Mouse (Mus musculus): ENCODE results near the gene Noa1.

Gene Noa1

DNA sequence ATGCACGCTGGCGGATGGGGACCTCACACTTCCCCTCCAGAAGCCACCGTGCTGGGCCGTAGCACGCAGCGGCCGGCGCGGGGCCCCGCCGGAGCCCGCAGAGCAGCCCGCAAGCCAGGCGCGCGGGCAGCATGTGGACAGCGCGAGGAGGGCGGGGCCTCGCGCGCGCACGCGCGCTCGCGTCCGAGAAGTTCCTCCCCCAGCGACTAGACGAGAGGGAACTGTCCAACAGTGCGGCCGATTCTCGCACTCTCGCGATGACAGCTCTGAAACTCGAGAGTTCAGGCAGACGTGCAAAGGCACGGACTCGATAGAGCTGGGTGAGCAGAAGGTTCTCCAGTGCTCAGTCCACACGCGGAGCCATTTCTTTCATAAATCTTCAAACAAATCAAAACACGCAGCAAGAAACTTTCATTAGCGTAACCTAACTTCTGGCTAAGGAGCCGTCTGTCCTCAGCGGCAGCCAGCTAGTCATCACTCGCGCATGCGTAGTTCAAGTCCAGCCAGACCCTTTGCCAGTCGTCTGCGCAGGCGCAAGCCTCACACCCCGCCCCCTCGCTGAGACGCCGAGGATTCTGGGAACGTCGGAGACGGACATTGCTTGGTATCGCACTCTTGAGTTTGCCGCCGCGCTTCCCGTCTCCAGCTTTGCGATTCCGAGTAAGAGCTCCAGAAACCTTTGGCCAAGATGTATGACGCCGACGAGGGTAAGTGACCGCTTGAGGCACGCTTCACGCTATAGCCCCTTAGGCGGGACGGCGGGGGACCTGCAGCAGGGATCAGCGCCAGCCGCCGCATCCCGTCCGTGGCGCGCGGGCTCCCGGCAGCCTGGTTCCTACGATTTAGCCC, at the start of gene Noa1, which contains the start of gene Polr2b:
Gene Noa1, minus strand, starts transcription at position 161 of the 849 bp plus-strand sequence.
Gene Polr2b, plus strand, starts transcription at position 224 of the 849 bp plus-strand sequence.
- TF ChIP-seq GATA4 (IDR thresholded peaks at IDR 0.05; ENCODE audit: insufficient replicate concordance, low read length), result no peak

DNA sequence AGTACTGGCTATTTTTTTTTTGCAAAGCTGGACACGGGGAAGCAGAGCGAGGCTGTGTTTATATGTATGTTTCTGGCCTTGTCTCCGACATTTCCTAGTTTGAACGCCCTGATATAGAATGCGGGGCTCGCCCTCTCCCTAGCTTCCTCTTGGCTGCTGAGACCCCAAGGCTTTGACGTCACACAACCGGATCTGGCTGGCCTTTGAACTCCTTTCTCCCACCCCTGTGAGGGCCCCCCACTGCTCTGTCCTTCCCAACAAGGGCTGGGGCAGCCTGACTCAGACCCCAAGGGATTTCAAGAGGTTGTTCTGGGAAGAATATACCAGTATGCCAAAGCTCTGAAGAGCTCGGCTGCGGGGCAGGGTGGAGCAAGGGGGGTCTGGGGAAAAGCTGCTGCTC, 48.5 kb upstream of the Noa1 start:
- no peak for TF ChIP-seq GATA4 (IDR thresholded peaks at IDR 0.05; ENCODE audit: insufficient replicate concordance, low read length)

- no peak for TF ChIP-seq GATA4 (IDR thresholded peaks at IDR 0.05; ENCODE audit: insufficient replicate concordance, low read length)
These were observed 47.7 kb upstream of the Noa1 start for GRCm38 (mm10) chr5:77357405-77358149.

DNA sequence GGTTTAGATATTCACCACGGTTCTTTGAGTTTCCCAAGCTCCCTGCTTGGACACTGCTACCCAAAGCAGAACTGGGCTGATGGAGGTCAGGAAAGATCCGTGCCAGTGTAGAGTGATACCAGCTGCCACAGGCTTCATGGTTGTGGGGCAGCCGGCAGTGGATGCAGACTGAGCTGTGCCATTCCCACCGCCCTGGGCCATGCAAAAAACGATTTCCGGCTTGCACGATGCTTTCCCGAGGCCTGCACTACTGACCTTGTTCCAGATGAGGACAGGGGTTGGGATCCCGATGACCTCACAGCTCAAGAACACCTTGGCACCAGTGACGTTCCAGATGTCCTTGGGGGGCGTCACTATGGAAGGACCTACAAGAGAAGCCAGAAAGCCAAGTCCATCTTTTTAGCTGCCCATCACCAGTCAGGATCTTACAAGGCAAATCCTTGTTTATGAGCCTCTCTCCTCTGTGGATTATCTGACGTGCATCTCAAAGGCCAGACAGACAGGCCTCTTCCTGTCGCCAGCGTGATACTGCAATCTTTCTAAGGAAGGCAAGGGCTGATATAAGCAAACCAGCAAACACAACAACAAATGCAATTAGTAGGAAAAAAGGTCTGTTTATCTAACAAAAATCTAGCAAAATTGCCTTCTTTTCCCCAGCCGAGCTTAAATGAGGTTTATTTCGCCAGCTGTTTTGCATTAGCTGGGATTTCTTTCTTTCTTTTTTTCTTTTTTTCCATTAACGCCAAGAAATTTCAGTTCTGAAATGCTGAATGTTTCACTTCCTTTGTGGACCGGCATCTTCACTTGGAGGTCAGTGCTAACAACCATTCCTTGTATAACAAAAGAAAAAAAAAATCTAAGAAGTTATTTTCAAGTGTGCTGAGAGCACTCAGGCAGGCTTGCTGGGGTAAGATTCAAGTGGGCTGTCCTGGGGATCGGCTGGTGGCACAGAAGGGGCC, 45.7 kb upstream of the Noa1 start:
- TF ChIP-seq GATA4 (IDR thresholded peaks at IDR 0.05; ENCODE audit: insufficient replicate concordance, low read length), result peak; percentile 88

DNA sequence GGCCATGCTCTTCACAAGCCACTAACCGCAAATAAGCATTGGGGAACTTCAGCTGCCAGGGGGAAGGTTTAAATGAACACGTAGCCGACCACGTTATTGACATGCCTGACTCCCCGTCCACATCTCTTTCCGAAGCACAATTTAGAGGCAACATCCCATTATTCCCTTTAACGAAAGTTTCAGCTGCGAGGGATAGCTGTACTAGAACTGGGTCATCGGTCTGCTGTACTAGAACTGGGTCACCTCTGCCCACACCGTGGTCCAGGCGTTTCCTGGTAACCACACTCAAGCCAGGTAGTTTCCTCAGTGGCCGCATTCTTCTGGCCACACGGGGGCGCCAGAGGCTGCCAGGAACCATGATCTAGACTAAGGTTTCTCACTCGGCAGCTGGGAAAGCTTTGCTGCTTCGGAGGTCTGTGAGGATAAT, 44.5 kb upstream of the Noa1 start:
- no peak for TF ChIP-seq GATA4 (IDR thresholded peaks at IDR 0.05; ENCODE audit: insufficient replicate concordance, low read length)

- no peak for TF ChIP-seq GATA4 (IDR thresholded peaks at IDR 0.05; ENCODE audit: insufficient replicate concordance, low read length)
These were observed 41.8 kb upstream of the Noa1 start for GRCm38 (mm10) chr5:77351691-77352090.

DNA sequence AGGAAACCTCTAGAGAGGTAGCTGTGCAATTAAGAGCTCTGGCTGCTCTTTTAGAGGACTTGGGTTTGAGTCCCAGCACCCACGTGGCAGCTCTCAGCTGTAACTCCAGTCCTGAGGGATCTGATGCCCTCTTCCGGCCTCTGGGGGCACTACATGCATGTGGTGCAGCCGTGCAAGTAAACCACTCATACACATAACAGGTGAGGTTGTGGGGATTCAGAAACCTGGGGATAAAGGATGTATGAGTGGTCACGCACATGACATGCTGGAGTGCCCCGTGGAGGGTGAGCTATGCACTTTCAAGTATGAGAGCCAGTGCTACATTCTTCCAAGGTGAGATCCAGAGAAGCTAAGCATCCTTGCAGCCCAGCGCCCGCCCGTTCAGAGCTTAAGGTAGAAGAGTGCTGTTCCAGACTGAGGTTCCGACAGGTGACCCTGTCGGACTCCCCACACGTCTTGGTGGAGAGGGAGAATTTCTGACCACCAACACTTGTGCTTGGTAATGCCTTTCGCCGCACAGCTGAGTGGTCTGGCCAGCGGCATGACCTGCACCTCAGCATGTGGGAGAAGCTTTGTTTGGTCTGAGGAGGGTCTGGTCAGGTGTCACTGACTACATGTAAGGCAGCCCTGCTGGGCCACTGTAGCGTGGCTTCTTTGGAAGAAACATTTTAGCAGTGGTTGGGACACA, 40.2 kb upstream of the Noa1 start:
- TF ChIP-seq GATA4 (IDR thresholded peaks at IDR 0.05; ENCODE audit: insufficient replicate concordance, low read length), result no peak

DNA sequence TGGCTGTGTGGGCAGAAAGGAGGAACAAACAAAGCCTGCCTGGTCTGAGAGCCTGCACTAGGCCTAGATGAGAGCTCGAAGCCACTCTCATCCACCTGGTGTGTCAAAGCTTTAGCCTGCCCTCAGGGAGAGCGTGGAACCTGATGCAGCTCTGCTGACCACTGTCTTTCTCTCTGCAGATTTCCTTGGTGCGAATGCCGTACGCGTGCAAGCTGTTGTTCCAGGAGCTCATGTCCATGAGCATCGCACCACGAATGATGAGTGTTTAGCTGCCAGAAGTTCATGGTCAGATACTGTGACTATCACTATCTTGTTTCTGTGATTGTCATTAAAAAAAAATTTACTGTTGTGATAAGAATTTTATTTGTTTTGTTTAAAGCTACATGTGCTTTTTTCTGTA, 39.0 kb upstream of the Noa1 start:
- no peak for TF ChIP-seq GATA4 (IDR thresholded peaks at IDR 0.05; ENCODE audit: insufficient replicate concordance, low read length)

DNA sequence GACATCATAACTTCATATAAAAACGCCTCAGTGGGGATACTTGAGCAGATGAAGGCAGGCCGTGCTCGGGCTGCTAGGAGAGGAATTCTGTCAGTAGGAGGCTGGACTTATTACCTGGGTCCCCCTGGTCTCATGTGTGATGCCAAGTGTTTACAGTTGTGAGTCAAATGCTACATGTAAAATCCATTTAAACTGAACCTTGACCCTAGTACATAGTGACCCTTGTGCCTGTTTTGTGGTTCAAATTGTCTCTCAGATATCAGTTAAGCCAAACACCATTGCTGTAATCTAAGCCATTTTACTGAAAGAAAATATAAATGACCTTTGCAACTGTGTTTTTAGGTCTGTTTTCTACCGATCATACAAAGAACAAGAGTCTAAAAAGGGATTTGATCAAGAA, 30.1 kb upstream of the Noa1 start:
- no peak for TF ChIP-seq GATA4 (IDR thresholded peaks at IDR 0.05; ENCODE audit: insufficient replicate concordance, low read length)

GRCm38 (mm10) chr5:77330154-77330553, 20.3 kb upstream of the Noa1 start:
- TF ChIP-seq GATA4 (IDR thresholded peaks at IDR 0.05; ENCODE audit: insufficient replicate concordance, low read length), result no peak

DNA sequence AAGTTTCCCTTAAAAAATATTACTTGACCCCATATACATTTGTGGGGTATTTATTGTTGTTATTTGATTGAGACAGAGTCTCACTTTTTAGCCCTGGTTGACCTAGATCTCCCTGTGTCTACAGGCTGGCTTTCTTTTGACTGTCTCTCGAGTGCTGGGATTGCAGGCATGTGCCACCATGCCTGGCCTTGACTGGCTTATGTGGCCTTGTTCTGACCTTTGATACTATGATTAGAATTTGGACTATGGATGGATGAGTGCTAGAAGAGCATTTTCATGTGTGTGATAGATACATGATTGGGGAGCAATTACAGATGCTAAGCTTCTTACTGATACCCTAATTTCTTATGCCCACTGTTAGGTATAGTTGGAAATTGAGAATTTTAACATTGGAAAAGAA, 15.1 kb upstream of the Noa1 start:
- no peak for TF ChIP-seq GATA4 (IDR thresholded peaks at IDR 0.05; ENCODE audit: insufficient replicate concordance, low read length)

GRCm38 (mm10) chr5:77314986-77315385, 5.1 kb upstream of the Noa1 start:
- TF ChIP-seq GATA4 (IDR thresholded peaks at IDR 0.05; ENCODE audit: insufficient replicate concordance, low read length), result no peak

GRCm38 (mm10) chr5:77314206-77314605, 4.3 kb upstream of the Noa1 start:
- no peak for TF ChIP-seq GATA4 (IDR thresholded peaks at IDR 0.05; ENCODE audit: insufficient replicate concordance, low read length)

Data from liver, adult (tissue).